Mouse (Mus musculus): ENCODE results near the gene Hjurp. TPM values are rescaled to one million over a fixed set of nuclear protein-coding genes. Genes with fewer than 3 reads are reported as not detected.

Hjurp gene
- total and polyA plus RNA-seq, 3 experiments, result 59.4 to 103 (median 76.3) TPM

- TF ChIP-seq ETS1 (IDR thresholded peaks at IDR 0.05; ENCODE audit: low read depth, low read length) (no peak), CHD1 (IDR thresholded peaks at IDR 0.05; ENCODE audit: low read depth, low read length) (no peak)
These were observed 21.5 kb upstream of the Hjurp start (continued) for GRCm38 (mm10) chr1:88298686-88299528.

GRCm38 (mm10) chr1:88297480-88298258 lies 20.2 kb upstream of the Hjurp start:
- H3K9me3 ChIP-seq (replicated peaks; ENCODE audit: insufficient read depth, low read length), result no peaks in the 10 kb centered on the region
- H3K4me1 ChIP-seq (ENCODE audit: control insufficient read depth in 1 of 2, insufficient read depth in 2 of 2, low read length in 2 of 2), result no peaks in the 10 kb centered on the region
- DNase-seq (ENCODE audit: low read depth, low spot score), result peak; percentile 6

GRCm38 (mm10) chr1:88296171-88296920 lies 18.9 kb upstream of the Hjurp start:
- peaks cover 0 to 2% of the 10 kb centered on the region in 2 experiments; a peak in 1 of 4 replicates for H3K27me3 ChIP-seq (ENCODE audit: control insufficient read depth in 1 of 2, insufficient read depth in 2 of 2, low read length in 2 of 2)
- H3K27ac ChIP-seq (ENCODE audit: control insufficient read depth, low read depth, low read length), result no peak overlapping the region
- H3K4me3 ChIP-seq (ENCODE audit: control insufficient read depth in 1 of 2, insufficient read depth in 1 of 2, low read depth in 2 of 2, low read length in 2 of 2), result no peak overlapping the region
- no peaks in the 10 kb centered on the region for H3K79me2 ChIP-seq (ENCODE audit: control insufficient read depth, insufficient read depth, low read length, poor library complexity)
- H3K36me3 ChIP-seq (ENCODE audit: control insufficient read depth in 1 of 2, insufficient read depth in 2 of 2, low read length in 2 of 2), result no peaks in the 10 kb centered on the region
- peak; percentile 11 for DNase-seq (ENCODE audit: low read depth, low spot score)
- TF ChIP-seq HCFC1 (IDR thresholded peaks at IDR 0.05; ENCODE audit: low read depth, low read length) (no peak), GABPA (IDR thresholded peaks at IDR 0.05; ENCODE audit: low read depth, low read length) (no peak), E2F4 (IDR thresholded peaks at IDR 0.05; ENCODE audit: borderline replicate concordance, low read depth, low read length) (no peak), POLR2AphosphoS2 (IDR thresholded peaks at IDR 0.05; ENCODE audit: low read length) (no peak), ZNF384 (IDR thresholded peaks at IDR 0.05; ENCODE audit: low read depth, low read length) (no peak), CHD1 (IDR thresholded peaks at IDR 0.05; ENCODE audit: low read depth, low read length) (no peak), MXI1 (IDR thresholded peaks at IDR 0.05; ENCODE audit: low read depth, low read length) (no peak)
- no peak overlapping the region for H3K9ac ChIP-seq (ENCODE audit: control insufficient read depth, low read depth, low read length, poor library complexity, severe bottlenecking)
- no peaks in the 10 kb centered on the region for H3K9me3 ChIP-seq (replicated peaks; ENCODE audit: insufficient read depth, low read length)
- H3K4me1 ChIP-seq (ENCODE audit: control insufficient read depth in 1 of 2, insufficient read depth in 2 of 2, low read length in 2 of 2), result no peaks in the 10 kb centered on the region

More at GRCm38 (mm10) chr1:88297480-88298258, 20.2 kb upstream of the Hjurp start:
- H3K27me3 ChIP-seq (ENCODE audit: control insufficient read depth in 1 of 2, insufficient read depth in 2 of 2, low read length in 2 of 2), result peaks cover 0 to 2% of the 10 kb centered on the region in 2 experiments; a peak in 1 of 4 replicates
- H3K36me3 ChIP-seq (ENCODE audit: control insufficient read depth in 1 of 2, insufficient read depth in 2 of 2, low read length in 2 of 2), result no peaks in the 10 kb centered on the region
- H3K9ac ChIP-seq (ENCODE audit: control insufficient read depth, low read depth, low read length, poor library complexity, severe bottlenecking), result no peak overlapping the region
- H3K79me2 ChIP-seq (ENCODE audit: control insufficient read depth, insufficient read depth, low read length, poor library complexity), result no peaks in the 10 kb centered on the region
- TF ChIP-seq JUND (IDR thresholded peaks at IDR 0.05; ENCODE audit: low read depth, low read length) (no peak), MAFK (IDR thresholded peaks at IDR 0.05; ENCODE audit: borderline replicate concordance, low read depth, low read length) (no peak), ZKSCAN1 (IDR thresholded peaks at IDR 0.05; ENCODE audit: low read depth, low read length) (no peak), KAT2A (conservative IDR thresholded peaks at IDR 0.05; ENCODE audit: low read depth, low read length) (no peak)
- no peak overlapping the region for H3K27ac ChIP-seq (ENCODE audit: control insufficient read depth, low read depth, low read length)
- no peak overlapping the region for H3K4me3 ChIP-seq (ENCODE audit: control insufficient read depth in 1 of 2, insufficient read depth in 1 of 2, low read depth in 2 of 2, low read length in 2 of 2)
